ENCODE assay signal across 8 mouse cellular contexts in genomic region chr13:69739091-69739758, GRCm38 (mm10). TPM values are rescaled to one million over a fixed set of nuclear protein-coding genes. Genes with fewer than 3 reads are reported as not detected.
DNase-seq lines count a peak whose midpoint lies in the region; ATAC-seq and TF ChIP-seq lines count a peak whose summit lies in the region.

No protein-coding gene starts in this region.

- no peak for TF ChIP-seq CTCF in left cerebral cortex, adult 2 months (IDR thresholded peaks at IDR 0.05)
- no peak for TF ChIP-seq CTCF in bone marrow macrophage, adult 2 months (IDR thresholded peaks at IDR 0.05; ENCODE audit: low read depth, low read length)
- no peak for TF ChIP-seq CTCF in embryonic fibroblast, embryonic 13.5 days (IDR thresholded peaks at IDR 0.05; ENCODE audit: borderline replicate concordance, insufficient read depth, low read length)

- no peaks in the 10 kb centered on the region for H3K9me3 ChIP-seq in hindbrain, embryonic 14.5 days (ENCODE audit: control insufficient read depth, low read length)
- H3K9me3 ChIP-seq in liver, embryonic 11.5 days (ENCODE audit: control insufficient read depth, low read length): no peaks in the 10 kb centered on the region
- no peaks in the 10 kb centered on the region for H3K9me3 ChIP-seq in neural tube, embryonic 15.5 days (replicated peaks)

- no peaks in the 10 kb centered on the region for H3K4me1 ChIP-seq in bone marrow macrophage, adult 2 months (ENCODE audit: control insufficient read depth, insufficient read depth, low read length)
- H3K4me1 ChIP-seq in embryonic fibroblast, embryonic 13.5 days (ENCODE audit: control insufficient read depth, insufficient read depth, low read length): no peaks in the 10 kb centered on the region
- peaks cover 33% of the 10 kb centered on the region for H3K4me1 ChIP-seq in hindbrain, embryonic 14.5 days (replicated peaks; ENCODE audit: control insufficient read depth, insufficient read depth, low read length)
- H3K4me1 ChIP-seq in liver, embryonic 11.5 days (replicated peaks; ENCODE audit: control insufficient read depth, insufficient read depth, low read length): no peaks in the 10 kb centered on the region
- H3K4me1 ChIP-seq in neural tube, embryonic 15.5 days: peaks cover 48% of the 10 kb centered on the region

- H3K36me3 ChIP-seq in hindbrain, embryonic 14.5 days (replicated peaks; ENCODE audit: control insufficient read depth, insufficient read depth): no peaks in the 10 kb centered on the region
- no peaks in the 10 kb centered on the region for H3K36me3 ChIP-seq in liver, embryonic 11.5 days (ENCODE audit: control insufficient read depth, insufficient read depth, low read length)
- H3K36me3 ChIP-seq in neural tube, embryonic 15.5 days: no peaks in the 10 kb centered on the region

- intact Hi-C loops in left cerebral cortex, adult 2 months (cut with DNase I): loop anchor here (2.0 to 5.0 kb wide), 3 partner anchors 42 to 848 kb away; no protein-coding TSS in a partner anchor

- DNase-seq in left cerebral cortex, adult 2 months (ENCODE audit: extremely low spot score in 1 of 2, low spot score in 2 of 2): peak; percentile 47 to 56
- no peak for DNase-seq in left cerebral cortex, adult 9 months (ENCODE audit: low spot score in 2 of 2)
- no peak for DNase-seq in hindbrain, embryonic 14.5 days (ENCODE audit: low spot score)
- DNase-seq in liver, embryonic 11.5 days (ENCODE audit: low spot score): peak; percentile 59

- H3K27ac ChIP-seq in left cerebral cortex, adult 2 months: peak overlapping the region; percentile 98
- H3K27ac ChIP-seq in bone marrow macrophage, adult 2 months (ENCODE audit: insufficient read depth, low read depth, low read length): no peak overlapping the region
- no peak overlapping the region for H3K27ac ChIP-seq in embryonic fibroblast, embryonic 13.5 days (ENCODE audit: insufficient read depth, low read length)
- peak overlapping the region; percentile 98 for H3K27ac ChIP-seq in hindbrain, embryonic 14.5 days
- no peak overlapping the region for H3K27ac ChIP-seq in liver, embryonic 11.5 days (ENCODE audit: low read depth, low read length)
- H3K27ac ChIP-seq in neural tube, embryonic 15.5 days (replicated peaks): peak overlapping the region; percentile 97

- peak; percentile 68 for ATAC-seq in hindbrain, embryonic 14.5 days (ENCODE audit: low FRiP score)
- ATAC-seq in liver, embryonic 11.5 days (replicated peaks; ENCODE audit: low FRiP score): peak; percentile 25
- ATAC-seq in neural tube, embryonic 15.5 days (ENCODE audit: low FRiP score): peak; percentile 65
- no peak for ATAC-seq in granulocyte monocyte progenitor cell, adult 5-6 weeks (replicated peaks; ENCODE audit: poor library complexity, severe bottlenecking)

- H3K9ac ChIP-seq in hindbrain, embryonic 14.5 days: peak overlapping the region; percentile 97
- H3K9ac ChIP-seq in liver, embryonic 11.5 days (ENCODE audit: low read depth, low read length): peak overlapping the region; percentile 20; the same call in 1 of the 2 replicates
- H3K9ac ChIP-seq in neural tube, embryonic 15.5 days (replicated peaks): peak overlapping the region; percentile 94

- no peaks in the 10 kb centered on the region for H3K27me3 ChIP-seq in hindbrain, embryonic 14.5 days (ENCODE audit: control insufficient read depth, insufficient read depth, low read length)
- peaks cover 65% of the 10 kb centered on the region for H3K27me3 ChIP-seq in liver, embryonic 11.5 days (replicated peaks; ENCODE audit: control insufficient read depth, insufficient read depth, low read length)
- H3K27me3 ChIP-seq in neural tube, embryonic 15.5 days (replicated peaks): no peaks in the 10 kb centered on the region

- H3K4me3 ChIP-seq in left cerebral cortex, adult 2 months: peak overlapping the region; percentile 88
- peak overlapping the region; percentile 47 for H3K4me3 ChIP-seq in bone marrow macrophage, adult 2 months (ENCODE audit: insufficient read depth, low read length)
- H3K4me3 ChIP-seq in embryonic fibroblast, embryonic 13.5 days (ENCODE audit: insufficient read depth, low read length): peak overlapping the region; percentile 56
- peak overlapping the region; percentile 95 for H3K4me3 ChIP-seq in hindbrain, embryonic 14.5 days (replicated peaks; ENCODE audit: low read length)
- peak overlapping the region; percentile 58 for H3K4me3 ChIP-seq in liver, embryonic 11.5 days (ENCODE audit: low read depth, low read length)
- H3K4me3 ChIP-seq in neural tube, embryonic 15.5 days (replicated peaks): peak overlapping the region; percentile 89

- H3K4me2 ChIP-seq in hindbrain, embryonic 14.5 days (replicated peaks): peak overlapping the region; percentile 92
- H3K4me2 ChIP-seq in liver, embryonic 11.5 days: peak overlapping the region; percentile 86
- H3K4me2 ChIP-seq in neural tube, embryonic 15.5 days: peak overlapping the region; percentile 91

- WGBS in hindbrain, embryonic 14.5 days: under 1% methylated on average over 67 of the region's 78 CpGs
- under 1% methylated on average over 78 of the region's 78 CpGs for WGBS in liver, embryonic 11.5 days
- under 1% methylated on average over 62 of the region's 78 CpGs for WGBS in neural tube, embryonic 15.5 days

- no peak for TF ChIP-seq POLR2A in bone marrow macrophage, adult 2 months (IDR thresholded peaks at IDR 0.05; ENCODE audit: borderline replicate concordance, low read depth, low read length)
- no peak for TF ChIP-seq POLR2A in embryonic fibroblast, embryonic 13.5 days (IDR thresholded peaks at IDR 0.05; ENCODE audit: low read depth, low read length)

RNA-seq across cellular contexts. Expression of gene Ube2ql1, which starts 0.5 kb away (rescaled TPM):
- total RNA-seq in left cerebral cortex, adult 2 months (2021): 100 to 1,000 TPM; 220 to 221 TPM
- not detected in 2 replicates for polyA plus RNA-seq in bone marrow macrophage, adult 2 months (2012; ENCODE audit: insufficient read depth, insufficient read length, missing spikeins)
- 1.0 and 1.7 TPM in 2 replicates for polyA plus RNA-seq in embryonic fibroblast, embryonic 13.5 days (2011; ENCODE audit: insufficient read length, low read depth, missing spikeins)
- polyA plus RNA-seq in hindbrain, embryonic 14.5 days (2014; fragmentation: Nextera tagmentation; extraction: Ambion mirVana): 49.4 and 49.8 TPM in 2 replicates
- polyA plus RNA-seq in liver, embryonic 11.5 days (2014; fragmentation: Nextera tagmentation; extraction: Ambion mirVana): 0.96 and 1.2 TPM in 2 replicates
- 36.3 and 40.6 TPM in 2 replicates for polyA plus RNA-seq in neural tube, embryonic 15.5 days (2015; fragmentation: Nextera tagmentation; extraction: Ambion mirVana)
- total RNA-seq in granulocyte monocyte progenitor cell, adult 5-6 weeks (2014; fragmentation: Nextera tagmentation): not detected in 2 replicates
- not detected in 2 replicates for total RNA-seq in granulocyte monocyte progenitor cell, adult 5-6 weeks (2017)

Comparison
In these comparisons a context has a peak if more than half of its experiments do, and no peak if none do; other contexts are left out.
1. DNase-seq: peak in left cerebral cortex, adult 2 months (2 of 2) and liver, embryonic 11.5 days (single experiment); none in left cerebral cortex, adult 9 months (0 of 2) and hindbrain, embryonic 14.5 days (single experiment).
2. H3K27ac ChIP-seq: peak in left cerebral cortex, adult 2 months (single experiment), hindbrain, embryonic 14.5 days (single experiment) and neural tube, embryonic 15.5 days (single experiment); none in bone marrow macrophage, adult 2 months (single experiment), embryonic fibroblast, embryonic 13.5 days (single experiment) and liver, embryonic 11.5 days (single experiment).
3. H3K9ac ChIP-seq: peak in every context shown above with its lines; median percentile 97 in hindbrain, embryonic 14.5 days; 94 in neural tube, embryonic 15.5 days; 20 in liver, embryonic 11.5 days.
4. RNA of gene Ube2ql1, which starts 0.5 kb away (polyA plus RNA-seq): 49.4 to 49.8 TPM in hindbrain, embryonic 14.5 days and 36.3 to 40.6 TPM in neural tube, embryonic 15.5 days; 1.0 to 1.7 TPM in embryonic fibroblast, embryonic 13.5 days, 0.96 to 1.2 TPM in liver, embryonic 11.5 days and not detected in bone marrow macrophage, adult 2 months; every median in the first group is over 10 times any median in the second.
5. Peak in every context shown above with its lines, with median percentiles within 50 percentile points of each other: H3K4me3 ChIP-seq and H3K4me2 ChIP-seq.